Mouse (Mus musculus) midbrain, postnatal 0 days (tissue): ENCODE data around the gene Ciao1. TPM values are rescaled to one million over a fixed set of nuclear protein-coding genes. Genes with fewer than 3 reads are reported as not detected.

ENCODE experiments used
- ATAC-seq: fragments of 200-750 bp; cut with Nextera tagmentation; 2 replicates; pipeline ENCODE4 v1.8.0; 2017; ENCODE audit warnings: moderate number of reproducible peaks, mild to moderate bottlenecking, moderate TSS enrichment, moderate library complexity; ENCODE audit not compliant: low FRiP score
- DNase-seq: peaks from one replicate; pipeline ENCODE4 v3.0.0-alpha.2; 2015; ENCODE audit warnings: low spot score
- H3K27ac ChIP-seq: fragments of 300-500 bp; sonication (generic); 2 replicates; pipeline ENCODE4 v1.5.1; 2014; ENCODE audit warnings: low read depth, mild to moderate bottlenecking, low read length, mixed read lengths
- H3K27me3 ChIP-seq: fragments of 300-500 bp; sonication (generic); 2 replicates; pipeline ENCODE4 v1.6.1; 2014; ENCODE audit warnings: low read length, control low read depth, mixed read lengths; ENCODE audit not compliant: insufficient read depth
- H3K36me3 ChIP-seq: fragments of 300-500 bp; sonication (generic); 2 replicates; pipeline ENCODE4 v1.6.1; 2014; ENCODE audit warnings: low read length, control low read depth, mixed read lengths; ENCODE audit not compliant: insufficient read depth
- H3K4me1 ChIP-seq: fragments of 300-500 bp; sonication (generic); 2 replicates; pipeline ENCODE4 v1.6.1; 2014; ENCODE audit warnings: mild to moderate bottlenecking, control low read depth, antibody characterized with exemption, low read length, mixed read lengths; ENCODE audit not compliant: insufficient read depth
- H3K4me2 ChIP-seq: fragments of 300-500 bp; sonication (generic); 2 replicates; pipeline ENCODE4 v1.6.1; 2014; ENCODE audit warnings: low read depth, mild to moderate bottlenecking, low read length, mixed read lengths; ENCODE audit not compliant: poor library complexity, severe bottlenecking
- H3K4me3 ChIP-seq: fragments of 300-500 bp; sonication (generic); 2 replicates; pipeline ENCODE4 v1.5.1; 2014; ENCODE audit warnings: low read depth, mild to moderate bottlenecking, low read length, moderate library complexity
- H3K9ac ChIP-seq: fragments of 300-500 bp; sonication (generic); replicated peaks from 2 replicates; pipeline ENCODE4 v1.6.1; 2014; ENCODE audit warnings: mild to moderate bottlenecking, low read length, moderate library complexity, mixed read lengths; ENCODE audit not compliant: poor library complexity, severe bottlenecking
- H3K9me3 ChIP-seq: fragments of 300-500 bp; sonication (generic); 2 replicates; pipeline ENCODE4 v1.6.1; 2016; ENCODE audit warnings: low read length, control low read depth
- CTCF ChIP-seq: IDR thresholded peaks from 2 replicates; pipeline ENCODE4 v1.5.1; 2016; ENCODE audit warnings: antibody characterized with exemption, mild to moderate bottlenecking
- WGBS: fragments of 180-500 bp; shearing (Covaris S2); extraction: QIAGEN DNeasy Blood & Tissue Kit; methylation state at CpG from one replicate; pipeline ENCODE4 v1.1.7; 2014; 5-methylcytosine and 5-hydroxymethylcytosine counted together
- polyA plus RNA-seq: library from polyadenylated mRNA; unstranded; fragments of >200 nt; fragmentation: Nextera tagmentation; extraction: Ambion mirVana; gene quantifications from 2 replicates; pipeline ENCODE4 v1.2.1, GENCODE M21; 2015
- total RNA-seq: library from RNA; depleted of rRNA; stranded (reverse); fragments of >200 nt; gene quantifications from 2 replicates; pipeline ENCODE4 v1.2.3, GENCODE M21; 2014; rRNA removed

The Ciao1 gene
- 27.5 and 33.9 TPM in 2 replicates for total RNA-seq
- polyA plus RNA-seq, result 23.9 and 29.8 TPM in 2 replicates

DNA sequence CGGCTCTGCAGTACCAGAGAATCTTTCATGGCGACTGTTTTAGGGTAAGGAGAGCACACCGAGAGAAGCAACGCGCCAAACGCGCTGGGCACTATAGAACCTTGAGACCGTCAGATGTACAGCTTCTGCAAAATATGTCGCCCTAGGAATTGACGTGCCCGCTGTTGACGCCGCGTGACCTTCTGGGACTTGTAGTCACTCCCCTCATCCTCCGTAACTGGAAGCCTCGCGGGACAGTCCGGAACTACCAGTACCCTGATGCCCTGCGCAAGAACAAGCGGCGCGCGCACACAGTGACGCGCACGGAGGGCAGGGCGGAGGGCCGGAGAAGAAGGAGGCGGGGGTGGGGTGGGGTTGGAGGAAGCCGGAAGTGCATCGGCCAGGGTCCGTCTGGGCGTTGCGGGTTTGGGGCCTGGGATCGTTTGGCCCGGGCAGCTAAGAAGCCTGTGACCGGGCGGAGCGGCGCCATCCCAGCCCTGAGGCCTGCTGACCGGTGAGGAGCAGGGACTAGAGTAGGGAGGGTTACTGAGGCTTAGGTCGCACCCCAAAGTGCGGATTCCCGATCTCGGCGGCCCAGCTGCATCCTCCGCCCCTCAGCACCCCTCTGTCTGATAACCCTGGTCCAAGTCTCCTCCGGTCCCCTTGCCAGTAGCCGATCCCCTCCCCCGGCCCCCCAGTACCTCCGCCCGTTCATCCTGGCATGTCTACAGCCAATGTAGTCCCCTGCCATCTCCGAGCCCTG is at the start of gene Ciao1, which contains the start of gene Tmem127:
Gene Ciao1, minus strand, starts transcription at position 225 of the 742 bp plus-strand sequence.
Gene Tmem127, plus strand, starts transcription at position 317 of the 742 bp plus-strand sequence.
- H3K4me2 ChIP-seq, result peak within 1 kb of the TSS; percentile 89
- under 1% methylated on average over 42 of the region's 53 CpGs for WGBS

DNA sequence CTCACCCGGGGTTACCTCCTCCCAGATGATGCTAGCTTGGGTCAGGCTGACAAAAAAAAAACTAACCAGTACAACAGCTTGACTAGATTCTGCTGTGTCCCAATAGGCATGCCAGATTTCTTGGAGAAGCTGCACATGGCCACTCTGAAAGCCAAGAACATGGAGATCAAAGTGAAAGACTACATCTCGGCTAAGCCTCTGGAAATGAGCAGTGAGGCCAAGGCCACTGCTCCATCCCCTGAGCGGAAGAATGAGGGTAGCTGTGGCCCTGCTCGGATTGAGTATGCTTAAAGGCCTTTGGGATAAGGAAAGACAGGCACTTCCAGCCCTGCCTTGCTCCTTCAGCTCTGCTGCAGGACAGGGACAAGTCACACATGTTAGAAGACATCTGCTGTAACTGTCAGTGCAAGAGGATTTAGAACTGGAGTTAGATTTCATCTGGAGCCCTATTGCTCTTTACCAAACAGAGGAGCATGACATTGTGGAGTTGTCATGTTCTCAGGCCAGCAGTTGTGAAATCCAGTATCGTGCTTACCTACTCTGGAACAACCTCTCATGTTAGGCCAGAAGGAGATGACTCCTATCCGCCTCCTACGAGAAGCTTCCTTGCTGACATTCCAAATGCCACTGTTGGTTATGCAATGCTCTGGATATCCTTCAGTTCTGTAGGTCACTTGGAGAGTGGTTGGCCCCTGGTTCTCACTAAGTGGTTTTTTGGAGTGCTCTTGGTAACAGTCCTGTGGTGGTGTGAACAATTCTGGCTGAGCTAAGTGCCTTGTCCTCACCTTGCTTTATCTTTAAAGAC is 49.6 kb upstream of the Ciao1 start:
- Histone ChIP-seq H3K9me3 (no peaks in the 10 kb centered on the region), H3K4me3 (no peak overlapping the region), H3K4me1 (no peaks in the 10 kb centered on the region), H3K9ac (no peak overlapping the region), H3K36me3 (peaks cover 59% of the 10 kb centered on the region), H3K27me3 (no peaks in the 10 kb centered on the region), H3K4me2 (no peak overlapping the region), H3K27ac (no peak overlapping the region)
- ATAC-seq (no peak), DNase-seq (no peak)
- 93% methylated on average over 7 of the region's 7 CpGs for WGBS
- TF ChIP-seq CTCF, result no peak

More for the DNA sequence above, at the start of gene Ciao1, which contains the start of gene Tmem127:
- Histone ChIP-seq H3K27me3 (no peaks in the 10 kb centered on the region), H3K27ac (peak within 1 kb of the TSS; percentile 85), H3K36me3 (peaks cover 16% of the 10 kb centered on the region), H3K9ac (peak within 1 kb of the TSS; percentile 97), H3K4me1 (peaks cover 11% of the 10 kb centered on the region), H3K4me3 (peak within 1 kb of the TSS; percentile 95), H3K9me3 (no peaks in the 10 kb centered on the region)
- TF ChIP-seq CTCF, result no peak; the same call in 1 of the 2 replicates
- ATAC-seq (peak; percentile 98), DNase-seq (peak; percentile 99)

GRCm38 (mm10) chr2:127292250-127292649 is 44.6 kb upstream of the Ciao1 start:
- WGBS, result 87% methylated on average over 4 of the region's 4 CpGs
- TF ChIP-seq CTCF, result no peak
- Histone ChIP-seq H3K4me3 (no peak overlapping the region), H3K4me2 (no peak overlapping the region), H3K27me3 (no peaks in the 10 kb centered on the region), H3K9me3 (no peaks in the 10 kb centered on the region), H3K27ac (no peak overlapping the region), H3K36me3 (peaks cover 45% of the 10 kb centered on the region), H3K4me1 (no peaks in the 10 kb centered on the region), H3K9ac (no peak overlapping the region)
- ATAC-seq (no peak), DNase-seq (no peak)

- H3K27ac ChIP-seq, result no peak overlapping the region
- TF ChIP-seq CTCF, result no peak
- H3K4me3 ChIP-seq, result no peak overlapping the region
- no peaks in the 10 kb centered on the region for H3K36me3 ChIP-seq
- H3K27me3 ChIP-seq, result no peaks in the 10 kb centered on the region
- no peak for DNase-seq
- H3K4me1 ChIP-seq, result 0 out of 2 replicates have a peak, but pooled peaks cover 4% of the 10 kb centered on the region
- no peaks in the 10 kb centered on the region for H3K9me3 ChIP-seq
- no peak overlapping the region for H3K4me2 ChIP-seq
- H3K9ac ChIP-seq, result no peak overlapping the region
- ATAC-seq, result no peak
Observed at GRCm38 (mm10) chr2:127278162-127278561, 30.5 kb upstream of the Ciao1 start.

DNA sequence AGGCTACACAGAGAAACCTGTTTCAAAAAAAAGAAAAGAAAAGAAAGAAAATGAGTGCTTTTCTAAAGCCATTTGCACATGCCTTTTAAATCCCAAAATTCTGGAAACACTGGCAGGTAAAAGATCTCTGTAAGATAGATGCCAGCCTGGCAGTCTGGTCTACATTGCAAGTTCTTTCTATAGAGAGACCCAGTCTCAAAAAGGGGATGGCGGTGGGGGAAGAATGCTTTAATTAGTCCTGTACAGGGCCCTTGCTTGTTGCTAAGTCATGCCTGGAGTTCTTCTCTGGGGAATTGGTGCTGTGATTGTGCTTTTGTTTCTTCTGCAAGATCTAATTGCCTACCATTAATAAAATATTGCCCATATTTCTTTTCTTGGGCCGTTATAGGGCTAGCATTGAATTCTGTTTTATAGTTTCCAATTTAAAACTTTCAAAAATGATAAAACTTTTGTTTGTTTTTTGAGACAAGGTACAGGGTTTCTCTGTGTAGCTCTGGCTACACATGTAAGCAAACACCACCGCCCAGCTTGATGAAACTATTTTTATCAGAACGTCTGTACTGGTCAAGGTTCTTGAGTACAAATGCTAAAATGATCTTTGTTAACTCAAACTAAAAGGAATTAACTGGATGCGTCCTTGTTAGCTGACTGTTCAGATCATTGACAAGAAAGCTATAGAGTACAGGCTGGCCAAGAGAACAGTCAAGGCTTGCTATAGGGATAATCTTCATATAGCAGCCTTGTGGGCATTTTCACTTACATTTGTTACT is 28.1 kb upstream of the Ciao1 start:
- ATAC-seq, result no peak
- Histone ChIP-seq H3K27me3 (no peaks in the 10 kb centered on the region), H3K27ac (no peak overlapping the region), H3K4me3 (no peak overlapping the region), H3K36me3 (no peaks in the 10 kb centered on the region), H3K9me3 (no peaks in the 10 kb centered on the region), H3K4me1 (peaks cover 8% of the 10 kb centered on the region; the same call in 1 of the 2 replicates), H3K4me2 (no peak overlapping the region), H3K9ac (no peak overlapping the region)
- no peak for DNase-seq
- WGBS, result 86% methylated on average over 5 of the region's 5 CpGs
- no peak for TF ChIP-seq CTCF
